Mouse (Mus musculus): ENCODE results near the gene Gm5725. TPM values are rescaled to one million over a fixed set of nuclear protein-coding genes. Genes with fewer than 3 reads are reported as not detected.
"Not testable (repeated sequence)": the region's sequence is repeated elsewhere in the genome, so short reads cannot be mapped to it uniquely, and the experiment has no call there.

Gene Gm5725
- polyA plus RNA-seq (2014; fragmentation: Nextera tagmentation; extraction: Ambion mirVana): not detected in 2 replicates

GRCm38 (mm10) chr7:21844167-21844566, at the start of gene Gm5725:
TSS of gene Gm5725 (minus strand) at chr7:21844267.
- H3K9ac ChIP-seq; H3K36me3 ChIP-seq (ENCODE audit: insufficient read depth); ATAC-seq (ENCODE audit: insufficient read depth); DNase-seq; H3K4me3 ChIP-seq (ENCODE audit: low read depth, low read length); H3K27me3 ChIP-seq (ENCODE audit: insufficient read depth, low read length); H3K4me2 ChIP-seq; H3K27ac ChIP-seq (ENCODE audit: low read depth); H3K9me3 ChIP-seq (ENCODE audit: low read depth, low read length); H3K4me1 ChIP-seq (ENCODE audit: insufficient read depth): not testable (repeated sequence)
- WGBS: no CpG with 5 or more reads among the region's 1 CpGs

- not testable (repeated sequence) for H3K27me3 ChIP-seq (ENCODE audit: insufficient read depth, low read length); H3K4me2 ChIP-seq; H3K36me3 ChIP-seq (ENCODE audit: insufficient read depth); H3K27ac ChIP-seq (ENCODE audit: low read depth); H3K4me3 ChIP-seq (ENCODE audit: low read depth, low read length); DNase-seq; H3K9me3 ChIP-seq (ENCODE audit: low read depth, low read length); H3K9ac ChIP-seq; H3K4me1 ChIP-seq (ENCODE audit: insufficient read depth); ATAC-seq (ENCODE audit: insufficient read depth)
- no CpG with 5 or more reads among the region's 1 CpGs for WGBS
Observed at GRCm38 (mm10) chr7:21832051-21832450, 12.0 kb downstream of the Gm5725 start, which contains the start of gene Vmn1r135. TSS of gene Vmn1r135 (plus strand) at chr7:21832351.

GRCm38 (mm10) chr7:21796628-21797027, 47.4 kb downstream of the Gm5725 start, which contains the start of gene Gm4177:
TSS of gene Gm4177 (minus strand) at chr7:21796728.
- no CpG with 5 or more reads among the region's 3 CpGs for WGBS
- not testable (repeated sequence) for H3K9ac ChIP-seq; DNase-seq; H3K9me3 ChIP-seq (ENCODE audit: low read depth, low read length); H3K27ac ChIP-seq (ENCODE audit: low read depth); ATAC-seq (ENCODE audit: insufficient read depth); H3K36me3 ChIP-seq (ENCODE audit: insufficient read depth); H3K4me2 ChIP-seq; H3K4me3 ChIP-seq (ENCODE audit: low read depth, low read length); H3K4me1 ChIP-seq (ENCODE audit: insufficient read depth); H3K27me3 ChIP-seq (ENCODE audit: insufficient read depth, low read length)

Other genes with a start within 250 kb of the Gm5725 start
- not detected in 2 replicates for gene Vmn1r132, start 230.2 kb downstream of the Gm5725 start, polyA plus RNA-seq (2014; fragmentation: Nextera tagmentation; extraction: Ambion mirVana)
- gene Gm4175, start 82.8 kb downstream of the Gm5725 start, polyA plus RNA-seq (2014; fragmentation: Nextera tagmentation; extraction: Ambion mirVana): not detected in 2 replicates
- gene Gm4177, start 47.5 kb downstream of the Gm5725 start, polyA plus RNA-seq (2014; fragmentation: Nextera tagmentation; extraction: Ambion mirVana): not detected in 2 replicates
- gene Vmn1r135, start 11.9 kb downstream of the Gm5725 start, polyA plus RNA-seq (2014; fragmentation: Nextera tagmentation; extraction: Ambion mirVana): not detected in 2 replicates
- not detected in 2 replicates for gene Gm5891, start 77.0 kb upstream of the Gm5725 start, polyA plus RNA-seq (2014; fragmentation: Nextera tagmentation; extraction: Ambion mirVana)
- not detected in 2 replicates for gene Vmn1r137, start 150.3 kb upstream of the Gm5725 start, polyA plus RNA-seq (2014; fragmentation: Nextera tagmentation; extraction: Ambion mirVana)
- gene Vmn1r138, start 184.6 kb upstream of the Gm5725 start, polyA plus RNA-seq (2014; fragmentation: Nextera tagmentation; extraction: Ambion mirVana): not detected in 2 replicates
- not detected in 2 replicates for gene Gm6176, start 212.0 kb upstream of the Gm5725 start, polyA plus RNA-seq (2014; fragmentation: Nextera tagmentation; extraction: Ambion mirVana)
- not detected in 2 replicates for gene Vmn1r139, start 224.8 kb upstream of the Gm5725 start, polyA plus RNA-seq (2014; fragmentation: Nextera tagmentation; extraction: Ambion mirVana)

Data from lung, embryonic 14.5 days (tissue).